Mouse (Mus musculus) cortical plate, adult 2 months (tissue): ENCODE measurements around the gene Hpse2.

Source experiments
- CTCF ChIP-seq: fragments of 200-500 bp; IDR thresholded peaks from 2 replicates; pipeline ENCODE4 v1.5.1; 2011; ENCODE audit warnings: mild to moderate bottlenecking, control low read depth, low read length; ENCODE audit not compliant: insufficient read depth; ENCODE audit errors: extremely low read depth
- POLR2A ChIP-seq: fragments of 200-500 bp; IDR thresholded peaks from 2 replicates; pipeline ENCODE4 v1.6.1; 2011; ENCODE audit warnings: mild to moderate bottlenecking, low read length, control low read depth; ENCODE audit not compliant: insufficient read depth; ENCODE audit errors: extremely low read depth

GRCm38 (mm10) chr19:42779531-42780155, 608.5 kb downstream of the Hpse2 start, which contains the start of gene Hps1:
- no peak for TF ChIP-seq CTCF
- TF ChIP-seq POLR2A = peak; percentile 33
